Mouse (Mus musculus): ENCODE measurements around the gene Uhrf1bp1. TPM values are rescaled to one million over a fixed set of nuclear protein-coding genes. Genes with fewer than 3 reads are reported as not detected.
A peak's percentile ranks its signal among the peaks of the same experiment; 100 is the strongest.

Uhrf1bp1 gene
- polyA plus RNA-seq, 1 experiment, result 16.4 TPM

GRCm38 (mm10) chr17:27871851-27872250 is 15.6 kb downstream of the Uhrf1bp1 start:
- no peak overlapping the region for H3ac ChIP-seq (ENCODE audit: control insufficient read depth, insufficient read length)
- H3K4me2 ChIP-seq (ENCODE audit: low read depth), result no peak overlapping the region
- H3K36me3 ChIP-seq (ENCODE audit: control insufficient read depth, insufficient read depth), result peaks cover 13% of the 10 kb centered on the region
- no peaks in the 10 kb centered on the region for H3K27me3 ChIP-seq (ENCODE audit: control insufficient read depth, insufficient read depth, insufficient read length)
- H3K4me3 ChIP-seq, result no peak overlapping the region
- peaks cover 47% of the 10 kb centered on the region for H3K79me2 ChIP-seq (ENCODE audit: control insufficient read depth, insufficient read depth)
- TF ChIP-seq REST (IDR thresholded peaks at IDR 0.05; ENCODE audit: insufficient read depth, insufficient read length) (no peak), USF1 (IDR thresholded peaks at IDR 0.05; ENCODE audit: low read depth) (no peak), TCF12 (IDR thresholded peaks at IDR 0.05; ENCODE audit: insufficient read depth, poor library complexity, severe bottlenecking) (no peak), E2F4 (IDR thresholded peaks at IDR 0.05; ENCODE audit: insufficient read depth) (no peak), MAX (IDR thresholded peaks at IDR 0.05; ENCODE audit: low read depth) (no peak), TCF3 (IDR thresholded peaks at IDR 0.05; ENCODE audit: insufficient read length, low read depth) (no peak), POLR2AphosphoS2 (IDR thresholded peaks at IDR 0.05; ENCODE audit: insufficient read length, low read depth) (no peak), CEBPB (IDR thresholded peaks at IDR 0.05; ENCODE audit: insufficient read depth, poor library complexity, severe bottlenecking) (no peak), MYOG (IDR thresholded peaks at IDR 0.05; ENCODE audit: control insufficient read depth in 1 of 3, insufficient read depth in 1 of 3, insufficient read length in 2 of 3, low read depth in 2 of 3) (no peak), SRF (IDR thresholded peaks at IDR 0.05; ENCODE audit: control insufficient read depth, insufficient read length, low read depth) (no peak), POLR2A (IDR thresholded peaks at IDR 0.05; ENCODE audit: insufficient read length, low read depth) (no peak), MYOD1 (IDR thresholded peaks at IDR 0.05; ENCODE audit: control insufficient read depth in 1 of 3, insufficient read length in 2 of 3, low read depth in 2 of 3) (no peak)

- no peaks in the 10 kb centered on the region for H3K27me3 ChIP-seq (ENCODE audit: control insufficient read depth, insufficient read depth, insufficient read length)
- H3K4me3 ChIP-seq, result no peak overlapping the region
- peaks cover 36% of the 10 kb centered on the region for H3K79me2 ChIP-seq (ENCODE audit: control insufficient read depth, insufficient read depth)
- H3ac ChIP-seq (ENCODE audit: control insufficient read depth, insufficient read length), result no peak overlapping the region
- no peak for TF ChIP-seq TCF3 (IDR thresholded peaks at IDR 0.05; ENCODE audit: insufficient read length, low read depth)
- peaks cover 16% of the 10 kb centered on the region for H3K36me3 ChIP-seq (ENCODE audit: control insufficient read depth, insufficient read depth)
- no peak overlapping the region for H3K4me2 ChIP-seq (ENCODE audit: low read depth)
Observed at GRCm38 (mm10) chr17:27873583-27873982, 17.3 kb downstream of the Uhrf1bp1 start.

- TF ChIP-seq REST (IDR thresholded peaks at IDR 0.05; ENCODE audit: insufficient read depth, insufficient read length), result no peak
- TF ChIP-seq POLR2AphosphoS2 (IDR thresholded peaks at IDR 0.05; ENCODE audit: insufficient read length, low read depth), result no peak
- TF ChIP-seq TCF12 (IDR thresholded peaks at IDR 0.05; ENCODE audit: insufficient read depth, poor library complexity, severe bottlenecking), result no peak
- no peak for TF ChIP-seq MAX (IDR thresholded peaks at IDR 0.05; ENCODE audit: low read depth)
- TF ChIP-seq SRF (IDR thresholded peaks at IDR 0.05; ENCODE audit: control insufficient read depth, insufficient read length, low read depth), result no peak
- no peak for TF ChIP-seq POLR2A (IDR thresholded peaks at IDR 0.05; ENCODE audit: insufficient read length, low read depth)
- H3K4me2 ChIP-seq (ENCODE audit: low read depth), result no peak overlapping the region
- no peaks in the 10 kb centered on the region for H3K27me3 ChIP-seq (ENCODE audit: control insufficient read depth, insufficient read depth, insufficient read length)
- H3K4me3 ChIP-seq, result no peak overlapping the region
- H3ac ChIP-seq (ENCODE audit: control insufficient read depth, insufficient read length), result no peak overlapping the region
- H3K79me2 ChIP-seq (ENCODE audit: control insufficient read depth, insufficient read depth), result peaks cover 36% of the 10 kb centered on the region
- H3K36me3 ChIP-seq (ENCODE audit: control insufficient read depth, insufficient read depth), result peaks cover 11% of the 10 kb centered on the region
Observed at GRCm38 (mm10) chr17:27874510-27874909, 18.3 kb downstream of the Uhrf1bp1 start.

- H3K79me2 ChIP-seq (ENCODE audit: control insufficient read depth, insufficient read depth), result no peaks in the 10 kb centered on the region
- TF ChIP-seq POLR2A (IDR thresholded peaks at IDR 0.05; ENCODE audit: insufficient read length, low read depth) (no peak), MYOD1 (IDR thresholded peaks at IDR 0.05; ENCODE audit: control insufficient read depth in 1 of 3, insufficient read length in 2 of 3, low read depth in 2 of 3) (peak in 1 of 3 experiments; percentile 10), MAX (IDR thresholded peaks at IDR 0.05; ENCODE audit: low read depth) (no peak), MYOG (IDR thresholded peaks at IDR 0.05; ENCODE audit: control insufficient read depth in 1 of 3, insufficient read depth in 1 of 3, insufficient read length in 2 of 3, low read depth in 2 of 3) (no peak), REST (IDR thresholded peaks at IDR 0.05; ENCODE audit: insufficient read depth, insufficient read length) (no peak), POLR2AphosphoS2 (IDR thresholded peaks at IDR 0.05; ENCODE audit: insufficient read length, low read depth) (no peak)
- H3K27me3 ChIP-seq (ENCODE audit: control insufficient read depth, insufficient read depth, insufficient read length), result no peaks in the 10 kb centered on the region
Observed at GRCm38 (mm10) chr17:27881518-27881917, 25.3 kb downstream of the Uhrf1bp1 start.

GRCm38 (mm10) chr17:27883129-27883528 is 26.9 kb downstream of the Uhrf1bp1 start:
- Histone ChIP-seq H3K4me3 (no peak overlapping the region), H3ac (ENCODE audit: control insufficient read depth, insufficient read length) (no peak overlapping the region), H3K4me2 (ENCODE audit: low read depth) (no peak overlapping the region), H3K27me3 (ENCODE audit: control insufficient read depth, insufficient read depth, insufficient read length) (no peaks in the 10 kb centered on the region), H3K79me2 (ENCODE audit: control insufficient read depth, insufficient read depth) (no peaks in the 10 kb centered on the region), H3K36me3 (ENCODE audit: control insufficient read depth, insufficient read depth) (peaks cover 12% of the 10 kb centered on the region)
- TF ChIP-seq TCF12 (IDR thresholded peaks at IDR 0.05; ENCODE audit: insufficient read depth, poor library complexity, severe bottlenecking), result no peak
- no peak for TF ChIP-seq TCF3 (IDR thresholded peaks at IDR 0.05; ENCODE audit: insufficient read length, low read depth)

More at GRCm38 (mm10) chr17:27881518-27881917, 25.3 kb downstream of the Uhrf1bp1 start:
- Histone ChIP-seq H3K4me2 (ENCODE audit: low read depth) (no peak overlapping the region), H3K36me3 (ENCODE audit: control insufficient read depth, insufficient read depth) (peaks cover 16% of the 10 kb centered on the region), H3K4me3 (no peak overlapping the region), H3ac (ENCODE audit: control insufficient read depth, insufficient read length) (no peak overlapping the region)

- peaks cover 12% of the 10 kb centered on the region for H3K36me3 ChIP-seq (ENCODE audit: control insufficient read depth, insufficient read depth)
- H3K4me3 ChIP-seq, result no peak overlapping the region
- no peak for TF ChIP-seq POLR2A (IDR thresholded peaks at IDR 0.05; ENCODE audit: insufficient read length, low read depth)
- no peak for TF ChIP-seq POLR2AphosphoS2 (IDR thresholded peaks at IDR 0.05; ENCODE audit: insufficient read length, low read depth)
- TF ChIP-seq TCF3 (IDR thresholded peaks at IDR 0.05; ENCODE audit: insufficient read length, low read depth), result no peak
- TF ChIP-seq SRF (IDR thresholded peaks at IDR 0.05; ENCODE audit: control insufficient read depth, insufficient read length, low read depth), result no peak
- TF ChIP-seq MYOD1 (IDR thresholded peaks at IDR 0.05; ENCODE audit: control insufficient read depth in 1 of 3, insufficient read length in 2 of 3, low read depth in 2 of 3), result no peak
- no peak for TF ChIP-seq USF1 (IDR thresholded peaks at IDR 0.05; ENCODE audit: low read depth)
- TF ChIP-seq TCF12 (IDR thresholded peaks at IDR 0.05; ENCODE audit: insufficient read depth, poor library complexity, severe bottlenecking), result no peak
- no peak for TF ChIP-seq CEBPB (IDR thresholded peaks at IDR 0.05; ENCODE audit: insufficient read depth, poor library complexity, severe bottlenecking)
- no peak for TF ChIP-seq E2F4 (IDR thresholded peaks at IDR 0.05; ENCODE audit: insufficient read depth)
- no peak for TF ChIP-seq MYOG (IDR thresholded peaks at IDR 0.05; ENCODE audit: control insufficient read depth in 1 of 3, insufficient read depth in 1 of 3, insufficient read length in 2 of 3, low read depth in 2 of 3)
- TF ChIP-seq REST (IDR thresholded peaks at IDR 0.05; ENCODE audit: insufficient read depth, insufficient read length), result no peak
- no peak for TF ChIP-seq MAX (IDR thresholded peaks at IDR 0.05; ENCODE audit: low read depth)
- no peak overlapping the region for H3K4me2 ChIP-seq (ENCODE audit: low read depth)
- no peak overlapping the region for H3ac ChIP-seq (ENCODE audit: control insufficient read depth, insufficient read length)
- H3K27me3 ChIP-seq (ENCODE audit: control insufficient read depth, insufficient read depth, insufficient read length), result no peaks in the 10 kb centered on the region
- no peaks in the 10 kb centered on the region for H3K79me2 ChIP-seq (ENCODE audit: control insufficient read depth, insufficient read depth)
Observed at GRCm38 (mm10) chr17:27883994-27884393, 27.8 kb downstream of the Uhrf1bp1 start.

All from myocyte (in vitro differentiated cells).